Mouse (Mus musculus): ENCODE measurements around the gene Atp8a2.

DNA sequence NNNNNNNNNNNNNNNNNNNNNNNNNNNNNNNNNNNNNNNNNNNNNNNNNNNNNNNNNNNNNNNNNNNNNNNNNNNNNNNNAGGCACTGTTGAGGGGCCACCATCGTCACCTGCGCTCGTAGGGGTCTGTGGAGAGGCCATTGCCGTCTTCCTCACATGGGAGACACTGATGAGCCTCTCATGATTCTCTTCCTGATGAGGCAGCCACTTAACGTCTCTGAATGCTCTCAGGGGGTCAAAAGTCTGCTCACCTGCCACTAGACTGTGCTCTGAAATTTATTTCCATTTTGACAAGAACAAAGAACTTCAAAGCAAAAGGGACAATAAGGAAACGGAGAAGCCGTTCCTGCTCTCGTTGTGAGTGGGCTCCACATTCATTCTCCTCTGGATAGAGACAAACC is 277.1 kb downstream of the Atp8a2 start:
- no peak for TF ChIP-seq CTCF (IDR thresholded peaks at IDR 0.05; ENCODE audit: low read depth, low read length)
- no peak for TF ChIP-seq POLR2AphosphoS5 (IDR thresholded peaks at IDR 0.05; ENCODE audit: insufficient replicate concordance, low read depth, low read length)
- no peak for TF ChIP-seq GATA1 (IDR thresholded peaks at IDR 0.05; ENCODE audit: borderline replicate concordance, low read length)
- no peak for TF ChIP-seq GATA2 (IDR thresholded peaks at IDR 0.05; ENCODE audit: borderline replicate concordance, low read depth, low read length)
- no peak for TF ChIP-seq TAL1 (conservative IDR thresholded peaks at IDR 0.05; ENCODE audit: low read depth, low read length)
